Mouse (Mus musculus): ENCODE data around the gene Atp5s.

DNA sequence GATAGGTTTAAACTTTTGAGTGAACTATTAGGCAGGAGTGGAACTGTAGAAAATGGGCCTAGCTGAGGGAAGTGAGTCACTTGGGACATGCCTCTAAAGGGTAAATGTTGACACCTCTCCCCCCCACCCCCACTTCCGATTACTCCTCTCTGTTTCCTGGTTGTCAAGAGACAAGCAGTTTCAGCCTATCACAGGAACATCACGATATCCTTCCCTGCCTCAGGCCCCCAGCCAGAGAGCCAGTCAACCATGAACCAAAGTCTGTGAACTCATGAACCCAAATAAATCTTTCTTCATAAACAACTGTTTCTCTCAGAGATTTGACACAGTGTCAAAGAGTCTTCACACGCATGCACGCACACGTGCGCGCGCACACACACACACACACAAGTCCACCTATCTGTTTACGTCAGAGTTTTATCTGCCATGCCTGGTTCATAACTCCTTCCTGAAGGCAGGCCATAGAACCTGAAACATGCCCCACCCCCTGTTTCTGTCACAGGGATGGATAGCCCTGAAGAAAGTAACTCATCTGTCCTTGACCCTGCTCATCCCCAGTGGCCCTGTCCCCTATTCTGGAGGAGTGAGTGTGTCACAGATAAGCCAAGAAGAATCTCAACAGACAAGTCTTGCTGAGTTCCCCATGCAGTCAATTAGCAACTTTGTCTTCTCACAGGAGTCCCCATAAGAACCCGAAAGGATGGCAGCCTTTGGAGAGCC, 41.6 kb downstream of the Atp5s start:
- no peak for TF ChIP-seq POLR2A (IDR thresholded peaks at IDR 0.05; ENCODE audit: borderline replicate concordance, extremely low read depth, insufficient read depth, insufficient read length, poor library complexity, severe bottlenecking)
- TF ChIP-seq CTCF (IDR thresholded peaks at IDR 0.05; ENCODE audit: borderline replicate concordance, extremely low read depth, insufficient read depth, insufficient read length): no peak

Measured in brain, embryonic 14.5 days (tissue).